Mouse (Mus musculus): ENCODE results near the gene Lpin2. TPM values are rescaled to one million over a fixed set of nuclear protein-coding genes. Genes with fewer than 3 reads are reported as not detected.

Lpin2 gene
- polyA plus RNA-seq, 1 experiment from 2014 or later: 39.9 TPM

DNA sequence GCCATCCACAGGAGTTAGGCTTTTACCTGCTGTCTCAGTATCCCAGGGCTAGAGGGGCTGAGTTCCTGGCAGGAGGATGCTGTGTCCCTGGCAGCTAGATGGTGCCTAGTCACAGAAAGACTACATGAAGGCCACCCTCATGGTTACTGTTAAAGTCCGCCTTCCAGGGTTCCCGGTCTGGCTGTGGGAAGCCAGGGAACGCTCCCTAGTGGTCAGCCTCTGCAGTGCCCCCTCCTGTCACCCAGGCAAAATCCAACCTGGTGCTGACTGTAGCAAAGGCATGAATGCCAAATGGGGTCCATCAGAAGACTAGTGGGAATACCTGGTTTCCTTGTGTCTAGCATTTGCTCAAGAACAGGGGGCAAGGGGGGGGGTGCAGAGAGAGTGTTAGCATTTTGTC is 78.3 kb downstream of the Lpin2 start:
- Histone ChIP-seq H3K27ac (ENCODE audit: low read depth) (no peak overlapping the region), H3K4me2 (no peak overlapping the region), H3K4me1 (ENCODE audit: insufficient read depth) (no peaks in the 10 kb centered on the region), H3K36me3 (ENCODE audit: insufficient read depth) (no peaks in the 10 kb centered on the region), H3K4me3 (ENCODE audit: low read depth, low read length) (no peak overlapping the region), H3K9me3 (ENCODE audit: low read depth, low read length) (no peaks in the 10 kb centered on the region), H3K27me3 (ENCODE audit: insufficient read depth, low read length) (no peaks in the 10 kb centered on the region), H3K9ac (no peak overlapping the region)
- peak; percentile 41 for TF ChIP-seq CTCF (IDR thresholded peaks at IDR 0.05; ENCODE audit: low read depth)
- DNase-seq: no peak
- ATAC-seq (ENCODE audit: insufficient read depth): no peak
- WGBS: 37% methylated on average over 3 of the region's 3 CpGs

DNA sequence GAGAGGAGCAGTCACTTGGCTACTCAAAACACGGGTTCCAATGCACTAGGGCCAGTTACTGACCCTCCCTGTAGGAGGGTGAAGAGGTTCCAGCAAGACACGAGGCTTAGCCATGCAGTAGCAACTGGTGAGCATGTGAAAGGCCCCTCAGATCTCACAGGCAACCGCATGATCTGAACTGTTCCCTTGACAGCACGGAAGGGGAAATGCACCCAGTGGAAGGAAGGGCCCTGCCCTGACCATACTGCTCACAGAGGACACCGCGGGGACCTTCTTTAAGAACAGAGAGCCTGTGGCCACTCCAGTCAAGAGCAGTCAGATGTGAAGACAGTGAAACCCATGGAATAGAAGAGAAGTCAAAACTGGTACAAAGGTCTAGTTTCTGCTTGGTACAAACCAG is 80.8 kb downstream of the Lpin2 start:
- DNase-seq (no peak), ATAC-seq (ENCODE audit: insufficient read depth) (no peak)
- no peak overlapping the region for H3K4me2 ChIP-seq
- no peak overlapping the region for H3K4me3 ChIP-seq (ENCODE audit: low read depth, low read length)
- WGBS: 74% methylated on average over 6 of the region's 6 CpGs
- H3K9ac ChIP-seq: no peak overlapping the region
- H3K36me3 ChIP-seq (ENCODE audit: insufficient read depth): no peaks in the 10 kb centered on the region
- no peak overlapping the region for H3K27ac ChIP-seq (ENCODE audit: low read depth)
- TF ChIP-seq CTCF (IDR thresholded peaks at IDR 0.05; ENCODE audit: low read depth): no peak
- H3K27me3 ChIP-seq (ENCODE audit: insufficient read depth, low read length): no peaks in the 10 kb centered on the region
- H3K9me3 ChIP-seq (ENCODE audit: low read depth, low read length): no peaks in the 10 kb centered on the region
- no peaks in the 10 kb centered on the region for H3K4me1 ChIP-seq (ENCODE audit: insufficient read depth)

DNA sequence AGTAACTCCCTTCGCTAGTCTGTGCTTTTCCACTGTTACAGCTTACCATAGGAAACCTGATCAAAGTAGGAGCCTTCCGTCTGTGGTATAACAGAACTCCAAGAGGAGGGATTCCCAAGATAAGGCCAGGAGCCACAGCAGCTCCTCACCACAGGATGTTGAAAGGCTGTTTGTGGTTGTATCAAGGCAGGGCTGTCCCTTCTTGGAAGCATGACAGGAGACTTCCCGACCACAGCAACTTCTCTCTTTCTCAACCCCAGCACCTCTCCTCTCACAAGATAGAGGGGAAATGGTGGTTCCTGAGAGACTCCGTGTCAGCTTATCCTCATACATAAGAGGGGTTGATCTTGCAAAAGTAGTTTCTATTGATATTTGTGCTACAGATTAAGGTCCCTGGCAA is 82.4 kb downstream of the Lpin2 start:
- H3K4me3 ChIP-seq (ENCODE audit: low read depth, low read length): no peak overlapping the region
- WGBS: 70% methylated on average over 4 of the region's 4 CpGs
- H3K27ac ChIP-seq (ENCODE audit: low read depth): no peak overlapping the region
- no peak for ATAC-seq (ENCODE audit: insufficient read depth)
- no peak overlapping the region for H3K4me2 ChIP-seq
- H3K27me3 ChIP-seq (ENCODE audit: insufficient read depth, low read length): no peaks in the 10 kb centered on the region
- H3K36me3 ChIP-seq (ENCODE audit: insufficient read depth): no peaks in the 10 kb centered on the region
- H3K9me3 ChIP-seq (ENCODE audit: low read depth, low read length): no peaks in the 10 kb centered on the region
- TF ChIP-seq CTCF (IDR thresholded peaks at IDR 0.05; ENCODE audit: low read depth): no peak
- H3K9ac ChIP-seq: no peak overlapping the region
- H3K4me1 ChIP-seq (ENCODE audit: insufficient read depth): no peaks in the 10 kb centered on the region
- no peak for DNase-seq

DNA sequence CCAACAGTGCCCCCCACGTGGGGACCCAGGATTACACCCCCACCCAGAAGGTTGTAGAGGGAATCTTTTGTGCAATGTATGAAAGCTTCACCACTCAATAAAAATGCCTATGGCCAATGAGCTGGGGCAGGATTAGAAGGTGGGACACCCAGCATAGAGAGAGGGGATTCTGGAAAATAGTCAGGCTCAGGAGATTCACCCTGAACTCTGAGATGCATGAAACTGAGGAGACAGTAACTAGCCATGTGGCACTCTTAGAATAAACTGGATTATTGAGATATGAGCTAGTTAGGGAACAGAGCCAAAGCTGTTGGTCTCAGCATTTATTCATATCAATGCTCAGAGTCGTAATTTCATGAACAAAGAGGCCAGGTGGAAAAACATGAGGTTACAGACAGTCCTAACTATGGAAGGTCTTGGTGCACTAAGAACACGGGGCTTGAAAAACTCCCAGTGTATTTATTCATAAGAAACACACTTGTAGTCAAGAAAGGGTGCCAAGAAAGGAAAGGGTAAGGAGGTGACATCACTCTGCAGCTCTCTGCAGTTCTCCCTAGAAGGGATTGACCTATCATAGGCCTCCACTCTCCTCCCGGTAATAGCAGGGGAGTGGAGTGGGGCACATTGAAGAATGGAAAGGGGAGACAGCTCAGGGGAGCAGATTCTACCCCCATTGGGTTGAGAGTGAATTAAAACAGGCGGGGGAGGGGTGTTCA is 83.1 kb downstream of the Lpin2 start:
- Histone ChIP-seq H3K36me3 (ENCODE audit: insufficient read depth) (no peaks in the 10 kb centered on the region), H3K9ac (no peak overlapping the region), H3K4me3 (ENCODE audit: low read depth, low read length) (no peak overlapping the region), H3K27ac (ENCODE audit: low read depth) (no peak overlapping the region), H3K4me2 (no peak overlapping the region), H3K4me1 (ENCODE audit: insufficient read depth) (no peaks in the 10 kb centered on the region), H3K27me3 (ENCODE audit: insufficient read depth, low read length) (no peaks in the 10 kb centered on the region), H3K9me3 (ENCODE audit: low read depth, low read length) (no peaks in the 10 kb centered on the region)
- DNase-seq (no peak), ATAC-seq (ENCODE audit: insufficient read depth) (no peak)
- 60% methylated on average over 5 of the region's 5 CpGs for WGBS
- TF ChIP-seq CTCF (IDR thresholded peaks at IDR 0.05; ENCODE audit: low read depth): no peak

DNA sequence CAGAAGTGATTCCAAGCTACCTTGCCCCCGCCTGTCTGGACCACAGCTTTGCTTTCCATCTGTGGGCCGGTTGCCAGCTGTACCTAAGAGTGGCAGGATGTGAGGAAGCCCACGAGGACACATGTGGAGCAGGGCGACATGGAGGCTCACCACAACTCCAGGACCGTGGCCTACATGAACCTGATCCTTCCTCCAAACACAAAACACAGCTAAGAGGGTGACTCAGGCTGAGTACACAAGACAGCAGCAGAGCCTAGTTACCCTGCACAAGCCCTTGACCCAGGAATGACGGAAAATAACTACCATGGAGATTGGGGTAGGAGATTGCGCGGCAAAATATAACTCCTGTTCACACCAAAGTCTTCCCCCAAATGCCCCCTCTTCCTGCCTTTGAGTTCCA is 85.0 kb downstream of the Lpin2 start:
- Histone ChIP-seq H3K9me3 (ENCODE audit: low read depth, low read length) (no peaks in the 10 kb centered on the region), H3K4me2 (no peak overlapping the region), H3K36me3 (ENCODE audit: insufficient read depth) (no peaks in the 10 kb centered on the region), H3K27me3 (ENCODE audit: insufficient read depth, low read length) (no peaks in the 10 kb centered on the region), H3K4me3 (ENCODE audit: low read depth, low read length) (no peak overlapping the region), H3K27ac (ENCODE audit: low read depth) (no peak overlapping the region), H3K4me1 (ENCODE audit: insufficient read depth) (no peaks in the 10 kb centered on the region), H3K9ac (no peak overlapping the region)
- DNase-seq: no peak
- no peak for ATAC-seq (ENCODE audit: insufficient read depth)
- TF ChIP-seq CTCF (IDR thresholded peaks at IDR 0.05; ENCODE audit: low read depth): no peak
- WGBS: 72% methylated on average over 8 of the region's 8 CpGs

DNA sequence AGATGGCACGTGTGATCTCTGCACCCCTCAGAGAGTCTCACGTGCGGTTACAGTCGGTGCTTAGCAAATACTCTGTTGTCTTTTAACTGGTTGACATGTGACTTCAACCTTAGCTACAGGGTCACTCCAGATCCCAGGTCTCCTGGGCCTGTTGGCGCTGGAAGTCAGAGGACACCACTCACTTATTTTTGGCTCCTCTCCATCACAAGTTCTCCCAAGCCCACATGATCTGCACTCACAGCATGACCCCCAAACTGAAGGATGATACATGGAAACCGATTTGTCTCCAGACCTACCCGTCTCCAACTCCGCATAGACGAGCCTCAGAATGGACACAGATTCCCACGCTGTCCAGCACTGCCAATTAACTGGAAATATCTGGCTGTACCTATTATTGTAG is 85.8 kb downstream of the Lpin2 start:
- H3K36me3 ChIP-seq (ENCODE audit: insufficient read depth): no peaks in the 10 kb centered on the region
- no peak overlapping the region for H3K9ac ChIP-seq
- 82% methylated on average over 10 of the region's 10 CpGs for WGBS
- no peak overlapping the region for H3K4me3 ChIP-seq (ENCODE audit: low read depth, low read length)
- no peak overlapping the region for H3K27ac ChIP-seq (ENCODE audit: low read depth)
- DNase-seq: no peak
- no peak for TF ChIP-seq CTCF (IDR thresholded peaks at IDR 0.05; ENCODE audit: low read depth)
- H3K9me3 ChIP-seq (ENCODE audit: low read depth, low read length): no peaks in the 10 kb centered on the region
- no peaks in the 10 kb centered on the region for H3K4me1 ChIP-seq (ENCODE audit: insufficient read depth)
- no peak for ATAC-seq (ENCODE audit: insufficient read depth)
- H3K4me2 ChIP-seq: no peak overlapping the region
- no peaks in the 10 kb centered on the region for H3K27me3 ChIP-seq (ENCODE audit: insufficient read depth, low read length)

DNA sequence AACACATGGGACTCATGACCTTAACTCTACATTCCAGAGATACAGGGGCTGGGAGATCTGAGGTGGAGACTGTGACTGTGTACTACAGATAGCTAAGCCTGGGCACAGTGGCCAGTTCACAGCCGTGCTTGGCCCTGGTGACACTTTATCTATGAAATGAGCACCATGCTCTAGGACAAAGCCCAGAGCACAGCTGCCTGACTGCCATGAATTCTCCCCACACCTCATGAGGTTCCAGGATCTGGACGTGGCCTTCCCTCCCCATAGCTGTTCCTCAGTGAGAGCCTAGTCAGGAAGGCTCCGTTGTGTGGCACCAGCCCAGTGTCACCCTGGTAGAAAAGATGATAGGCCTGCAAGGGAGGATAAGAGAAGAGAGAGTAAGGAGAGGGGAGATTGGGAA is 86.2 kb downstream of the Lpin2 start:
- H3K36me3 ChIP-seq (ENCODE audit: insufficient read depth): no peaks in the 10 kb centered on the region
- H3K4me1 ChIP-seq (ENCODE audit: insufficient read depth): no peaks in the 10 kb centered on the region

More for the DNA sequence above, 86.2 kb downstream of the Lpin2 start:
- ATAC-seq (ENCODE audit: insufficient read depth): no peak
- no peak overlapping the region for H3K9ac ChIP-seq
- TF ChIP-seq CTCF (IDR thresholded peaks at IDR 0.05; ENCODE audit: low read depth): no peak
- no peak overlapping the region for H3K4me2 ChIP-seq
- WGBS: 64% methylated on average over 3 of the region's 3 CpGs
- no peak overlapping the region for H3K4me3 ChIP-seq (ENCODE audit: low read depth, low read length)
- DNase-seq: no peak
- H3K27me3 ChIP-seq (ENCODE audit: insufficient read depth, low read length): no peaks in the 10 kb centered on the region
- no peak overlapping the region for H3K27ac ChIP-seq (ENCODE audit: low read depth)
- no peaks in the 10 kb centered on the region for H3K9me3 ChIP-seq (ENCODE audit: low read depth, low read length)

Measured in lung, embryonic 14.5 days (tissue).